Mouse (Mus musculus) cerebellum, postnatal 14 days (tissue): ENCODE measurements at regions not wholly inside any gene's neighbourhood (a gene's known extent, or its start where the extent isn't known, plus 50 kb on each side); places are given as distances from the start of the nearest gene placed in this dataset.
A peak's percentile ranks its signal among the peaks of the same experiment; 100 is the strongest.

Experiments used
- DNase-seq, 2 experiments: peaks; one replicate each; pipeline ENCODE4 v3.0.0; 2021; ENCODE audit warnings: mixed read lengths in 2 of 2

DNA sequence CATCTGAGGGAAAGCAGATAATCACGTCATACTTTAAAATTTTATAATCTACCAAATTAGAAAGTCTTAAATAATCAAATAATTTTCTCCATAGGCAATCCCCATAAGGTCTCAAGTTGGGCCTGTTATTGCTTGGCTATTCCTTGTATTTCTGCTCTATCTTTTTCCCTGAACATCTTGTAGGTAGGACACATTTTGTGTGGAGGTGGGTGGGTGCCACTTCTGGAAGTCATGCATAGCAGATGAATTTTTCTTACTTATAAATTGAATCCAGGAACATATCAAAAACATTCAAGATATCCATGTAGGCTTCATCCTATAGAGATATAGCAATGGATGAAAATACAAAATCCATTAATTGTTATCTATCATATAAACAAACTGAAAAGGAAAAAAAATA is 1418.7 kb downstream of the Cdh11 start:
- no peak for DNase-seq

DNA sequence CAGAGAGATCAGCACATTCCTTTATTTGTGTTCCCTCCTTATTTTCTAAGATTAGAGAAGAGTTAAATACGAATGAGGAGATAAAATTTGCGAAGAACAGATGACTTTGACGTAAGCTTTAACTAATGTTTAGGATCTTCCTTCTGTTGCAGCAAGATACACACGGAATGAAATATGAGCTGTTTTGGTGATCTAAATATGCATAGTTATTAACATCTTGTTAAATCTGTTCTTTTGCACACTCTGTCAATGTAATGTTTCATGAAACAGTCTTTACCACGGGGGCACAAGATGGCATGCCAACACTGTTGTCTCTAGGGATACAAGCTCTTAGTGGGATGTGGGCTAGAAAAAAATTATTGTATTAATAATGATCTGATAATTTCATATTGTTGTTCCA is 1434.6 kb downstream of the Cdh11 start:
- no peak for DNase-seq

DNA sequence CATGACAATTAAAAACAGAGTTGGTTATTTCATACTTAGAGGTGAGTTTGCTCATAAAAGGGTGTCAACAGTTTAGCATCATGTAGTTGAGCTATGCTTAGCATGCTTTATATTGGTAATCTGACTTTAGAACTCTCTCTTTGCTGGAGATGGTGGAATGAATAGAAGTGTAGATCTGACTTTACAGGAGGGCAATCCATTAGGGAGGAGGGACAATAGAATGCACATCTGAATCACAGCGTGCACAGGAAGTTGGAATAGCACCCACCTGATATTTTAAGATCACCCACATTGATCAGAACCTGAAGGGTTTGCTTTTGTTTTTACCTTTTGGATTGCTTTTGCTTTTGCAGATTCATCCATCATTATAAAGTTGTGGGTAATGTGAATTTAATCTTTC is 1435.7 kb downstream of the Cdh11 start:
- DNase-seq, result no peak

DNA sequence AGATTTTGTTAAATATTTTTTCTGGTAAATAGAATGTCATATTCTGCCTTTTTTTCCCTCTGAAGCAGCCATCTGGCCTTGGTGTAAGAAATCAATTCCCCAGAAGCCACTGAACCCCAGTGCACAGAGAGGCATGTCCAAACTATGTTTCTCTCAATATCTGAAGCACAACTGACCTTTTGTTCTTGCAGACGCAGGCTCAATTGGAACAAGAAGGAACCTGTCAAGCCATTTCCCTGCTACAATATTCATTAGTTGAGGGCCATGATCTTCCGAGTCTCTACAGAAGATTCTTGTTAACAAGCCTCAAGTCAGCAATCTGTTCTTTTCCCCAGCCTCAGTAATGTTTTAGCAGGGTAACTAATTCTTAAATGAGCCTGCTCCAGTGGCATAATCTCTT is 1456.2 kb downstream of the Cdh11 start:
- no peak for DNase-seq

DNA sequence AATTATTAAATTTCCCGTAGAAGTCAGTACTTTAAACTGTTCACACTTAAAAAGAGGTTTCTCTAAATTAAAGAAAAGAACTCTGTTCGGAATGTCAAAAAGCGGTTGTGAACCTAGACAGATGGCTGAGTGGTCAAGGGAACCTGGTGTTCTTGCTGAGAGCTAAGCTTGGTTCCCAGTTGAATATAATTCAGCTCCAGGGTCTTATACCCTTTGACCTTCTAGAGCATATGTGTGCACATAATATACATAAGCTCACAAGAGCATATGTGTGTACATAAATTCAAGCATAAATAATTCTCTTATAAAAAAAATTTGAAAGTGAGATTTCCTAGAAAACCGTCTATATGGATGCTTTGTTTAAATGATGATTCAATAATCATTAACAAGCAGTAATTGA is 1456.7 kb downstream of the Cdh11 start:
- DNase-seq, result no peak

DNA sequence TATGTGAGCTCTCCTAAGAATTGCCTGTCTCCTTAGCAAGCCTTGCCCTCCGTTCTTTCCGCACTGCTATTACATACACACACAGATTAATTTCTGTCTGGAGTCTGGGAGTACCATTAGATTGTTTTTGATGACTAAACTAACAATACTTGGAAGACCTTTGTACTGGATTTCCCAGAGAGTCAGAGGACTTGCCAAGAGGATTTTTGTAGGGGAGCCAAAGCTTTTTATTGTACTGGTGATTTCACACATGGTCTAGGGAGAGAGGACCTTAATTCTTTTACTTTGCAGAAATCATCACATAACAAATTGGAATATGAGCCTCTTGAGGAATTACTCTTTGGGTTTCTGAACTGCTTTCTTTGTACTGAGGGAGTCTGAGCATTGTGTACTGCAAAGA is 1486.9 kb downstream of the Cdh11 start:
- peak in 1 of 2 experiments; percentile 21 for DNase-seq

DNA sequence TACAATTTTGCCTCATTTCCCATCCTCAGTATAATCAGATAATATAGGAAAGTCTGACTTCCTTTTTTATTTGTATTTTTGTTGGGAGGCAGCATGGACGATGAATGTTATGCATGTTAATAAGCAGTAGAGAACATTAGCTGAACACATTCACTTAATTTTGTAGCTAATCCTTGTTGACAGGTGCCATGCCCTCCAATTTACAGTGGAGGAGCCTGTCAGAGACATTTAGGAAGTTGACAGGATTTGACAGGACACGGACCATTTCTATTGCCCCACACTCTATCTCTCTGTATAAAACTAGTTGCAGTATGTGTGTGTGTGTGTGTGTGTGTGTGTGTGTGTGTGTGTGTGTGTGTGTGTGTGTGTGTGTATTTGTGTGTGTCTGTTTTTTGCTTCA is 1495.4 kb downstream of the Cdh11 start:
- no peak for DNase-seq

DNA sequence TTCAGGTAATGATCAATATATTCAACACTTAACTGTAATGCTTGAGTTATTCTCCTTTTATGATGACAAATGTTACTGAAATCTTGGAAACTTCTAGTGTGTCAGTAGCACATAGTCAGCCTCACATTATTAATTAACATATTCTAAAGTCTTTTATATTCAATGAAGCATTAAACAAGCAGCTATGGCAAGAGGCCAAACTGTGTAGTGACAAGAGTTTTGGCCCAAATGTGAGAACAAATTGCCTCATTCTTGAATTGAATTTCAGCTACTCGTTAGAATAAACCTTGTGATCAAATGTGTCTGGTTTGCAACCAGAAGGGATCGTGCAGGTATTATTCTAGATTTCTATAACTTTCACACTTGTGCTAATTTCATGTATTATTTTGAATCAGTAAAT is 1542.8 kb downstream of the Cdh11 start:
- DNase-seq, result no peak

DNA sequence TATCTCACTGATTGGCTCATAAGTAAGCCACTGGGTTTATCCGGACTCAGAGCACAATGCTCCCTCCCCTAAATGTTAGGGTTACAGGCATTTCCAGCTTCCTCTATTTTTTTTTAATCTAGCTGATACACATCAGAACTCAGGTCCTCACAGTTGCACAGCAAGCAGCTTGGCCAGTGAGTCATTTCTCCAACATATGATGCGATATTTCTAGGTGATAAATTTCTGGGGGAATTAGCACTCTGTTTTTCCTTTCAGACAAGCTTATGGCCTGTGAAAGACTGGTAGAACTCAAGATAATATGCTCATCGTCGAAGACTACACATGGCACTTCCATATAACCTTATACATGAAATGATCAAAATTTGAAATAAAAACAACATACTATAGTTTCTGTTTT is 1543.6 kb downstream of the Cdh11 start:
- DNase-seq, result no peak

DNA sequence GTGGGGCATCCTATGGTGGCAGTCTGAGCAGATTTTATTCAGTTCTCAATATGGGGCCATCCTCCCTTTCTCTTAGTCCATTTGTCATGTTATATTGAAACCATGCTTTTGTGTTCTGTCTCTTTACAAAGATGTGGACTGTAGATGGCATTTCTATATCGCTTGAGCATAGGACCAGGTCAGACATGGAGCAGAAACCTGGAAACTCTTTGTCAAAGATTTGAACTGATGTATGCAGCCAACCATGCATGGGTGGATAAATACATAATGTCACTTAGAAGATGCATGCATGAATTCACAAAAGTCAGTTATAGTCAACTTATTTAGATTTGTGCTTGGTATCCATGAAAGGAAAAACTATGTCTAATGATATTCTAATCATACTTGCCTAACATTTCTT is 1587.5 kb downstream of the Cdh11 start:
- no peak for DNase-seq

DNA sequence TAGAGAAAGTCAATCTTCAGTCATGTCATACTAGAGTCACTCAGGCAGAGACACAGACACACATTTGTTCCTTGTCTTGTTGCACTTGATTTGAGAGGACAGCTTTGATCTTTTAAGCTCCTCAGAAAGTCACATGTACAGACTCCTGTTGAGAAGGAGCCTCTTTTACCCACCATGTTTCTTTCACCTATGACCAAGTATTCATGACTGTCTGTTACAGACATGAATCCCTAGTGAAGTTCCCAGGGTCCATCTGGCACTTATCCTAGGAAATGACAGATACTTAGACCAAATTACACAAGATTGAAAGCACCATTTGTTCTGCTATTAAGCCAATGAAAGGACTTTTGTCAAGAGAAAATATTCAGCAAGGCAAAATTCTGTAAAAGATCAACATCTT is 1588.7 kb downstream of the Cdh11 start:
- DNase-seq, result no peak

DNA sequence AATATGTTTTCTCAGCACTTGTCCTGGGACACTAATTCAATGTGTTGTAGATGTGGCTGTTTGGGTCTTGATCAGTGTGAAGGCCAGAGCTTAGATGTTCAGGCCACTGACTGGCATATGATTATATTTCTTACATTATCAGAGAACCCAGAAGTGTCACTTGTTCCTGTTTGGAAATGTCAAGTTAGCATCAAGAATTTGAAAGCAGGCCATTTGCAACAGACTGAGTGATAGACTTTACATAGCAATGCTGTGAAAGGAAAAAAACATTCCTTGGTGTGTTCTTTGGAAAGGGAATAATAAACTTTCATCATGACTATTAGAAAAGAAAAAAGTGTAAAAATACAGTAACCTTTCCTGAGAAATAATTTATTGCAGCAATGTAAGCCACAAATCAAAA is 1596.9 kb downstream of the Cdh11 start:
- no peak for DNase-seq

DNA sequence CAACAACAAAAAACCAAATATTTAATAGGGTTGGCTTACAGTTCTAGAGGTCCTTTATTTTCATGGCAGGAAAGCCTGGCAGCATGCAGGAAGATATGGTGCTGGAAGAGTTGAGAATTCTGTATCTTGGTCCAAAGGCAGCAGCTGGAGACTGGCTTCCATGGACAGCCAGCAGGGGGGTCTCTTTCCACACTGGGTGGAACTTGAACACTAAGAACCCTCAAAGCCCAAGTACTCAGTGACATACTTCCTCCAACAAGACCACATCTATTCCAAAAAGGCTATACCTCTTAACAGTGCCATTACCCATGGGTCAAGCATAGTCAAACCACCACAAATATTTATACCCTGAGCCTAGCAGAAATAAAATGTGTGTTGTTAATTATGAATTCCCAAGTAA is 1630.5 kb downstream of the Cdh11 start:
- DNase-seq, result no peak
